Mouse (Mus musculus) Patski (cell line): ENCODE measurements at regions not wholly inside any gene's neighbourhood (a gene's known extent, or its start where the extent isn't known, plus 50 kb on each side); places are given as distances from the start of the nearest gene placed in this dataset.

Experiments
- ATAC-seq: fragments of 100-300 bp; one replicate; pipeline ENCODE4 v1.8.0; 2021
- CTCF ChIA-PET: fragments of 350-600 bp; sonication (Branson Sonifier 250); formaldehyde crosslinking; loops from one replicate; lab custom pipeline; 2022; ENCODE audit warnings: inconsistent platforms; lab: Charles Lee
- POLR2A ChIA-PET: fragments of 350-600 bp; sonication (Branson Sonifier 250); formaldehyde crosslinking; loops from one replicate; lab custom pipeline; 2022; ENCODE audit warnings: antibody characterized with exemption, inconsistent platforms; lab: Charles Lee
- DNase-seq: peaks from one replicate; pipeline ENCODE4 v3.0.0-alpha.2; 2011; ENCODE audit warnings: low read depth, low spot score
- H3K27me3 ChIP-seq: fragments of 371-371 bp; one replicate; pipeline ENCODE4 v1.5.1; 2021
- CTCF ChIP-seq: fragments of 100-300 bp; IDR thresholded peaks from one replicate; pipeline ENCODE4 v1.5.1; 2021
- in situ Hi-C: fragments of 300-500 bp; cut with MboI; formaldehyde crosslinking; loops from 3 replicates; pipeline ENCODE4 v1.11.1; 2018; ENCODE audit warnings: low pct_unique_long_range_greater_than_20kb, mixed read lengths

- no peak for TF ChIP-seq CTCF
- POLR2A ChIA-PET, result no interaction called here
- in situ Hi-C loops, result no loop called here
- no peak for DNase-seq
- ATAC-seq, result no peak
- CTCF ChIA-PET, result no interaction called here
- peaks cover 5% of the 10 kb centered on the region for H3K27me3 ChIP-seq
Measured at GRCm38 (mm10) chr11:24726331-24726730, 648.5 kb downstream of the Bcl11a start.

- POLR2A ChIA-PET, result no interaction called here
- peaks cover 5% of the 10 kb centered on the region for H3K27me3 ChIP-seq
- DNase-seq (no peak), ATAC-seq (no peak)
- no peak for TF ChIP-seq CTCF
- in situ Hi-C loops, result no loop called here
- CTCF ChIA-PET, result no interaction called here
Measured at GRCm38 (mm10) chr11:24727404-24727803, 649.5 kb downstream of the Bcl11a start.

DNA sequence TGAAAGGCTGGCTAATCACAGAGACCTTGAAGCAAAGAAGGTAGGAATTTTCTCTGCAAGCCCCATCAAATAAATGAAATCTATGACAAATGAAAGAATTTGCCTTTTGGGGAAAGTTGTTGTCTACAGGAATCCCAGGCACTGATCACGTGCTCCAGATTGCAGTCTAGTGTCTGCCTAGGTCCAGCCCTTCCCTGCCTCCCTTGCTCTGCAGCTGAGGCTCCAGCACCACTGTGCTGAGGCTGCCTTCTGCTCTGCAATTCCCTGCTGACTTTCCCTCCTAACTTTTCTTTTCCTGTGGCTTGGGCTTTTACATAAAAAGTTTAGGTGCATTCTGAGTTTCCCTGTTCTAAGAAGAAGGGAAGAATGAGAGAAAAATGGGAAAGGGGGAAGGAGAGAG, 653.6 kb downstream of the Bcl11a start:
- POLR2A ChIA-PET, result no interaction called here
- no peaks in the 10 kb centered on the region for H3K27me3 ChIP-seq
- CTCF ChIA-PET, result no interaction called here
- in situ Hi-C loops, result no loop called here
- no peak for TF ChIP-seq CTCF
- DNase-seq, result no peak
- ATAC-seq, result no peak

GRCm38 (mm10) chr11:24739710-24740255, 661.9 kb downstream of the Bcl11a start:
- DNase-seq, result no peak
- peaks cover 7% of the 10 kb centered on the region for H3K27me3 ChIP-seq
- in situ Hi-C loops, result no loop called here
- no peak for ATAC-seq
- CTCF ChIA-PET, result interaction anchor here (0.6 kb wide), 1 partner anchor 28 kb away, joined by 3 read pairs; no protein-coding TSS in a partner anchor
- POLR2A ChIA-PET, result no interaction called here
- no peak for TF ChIP-seq CTCF

DNA sequence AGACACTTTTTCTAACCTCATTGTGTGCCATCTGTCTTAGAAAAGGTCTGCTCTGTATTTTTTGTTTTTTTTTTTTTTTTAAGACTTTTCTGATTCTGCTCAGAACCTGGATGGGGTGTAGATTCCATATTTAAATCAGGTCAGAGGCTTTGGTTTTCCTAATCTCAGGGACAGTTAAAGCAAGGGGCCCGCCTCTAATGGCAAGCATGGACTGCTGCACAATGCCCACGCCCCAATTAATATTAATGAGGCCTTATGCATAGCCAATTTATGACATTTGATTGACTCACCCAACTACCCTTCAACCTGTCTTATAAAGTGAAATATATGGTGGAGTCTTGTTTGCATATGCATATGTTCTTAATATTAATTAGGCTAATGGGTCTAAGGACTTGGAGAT, 662.6 kb downstream of the Bcl11a start:
- DNase-seq (no peak), ATAC-seq (no peak)
- in situ Hi-C loops, result no loop called here
- ChIA-PET CTCF (interaction anchor here (0.6 kb wide), 1 partner anchor 27 kb away, joined by 3 read pairs; no protein-coding TSS in a partner anchor), POLR2A (no interaction called here)
- H3K27me3 ChIP-seq, result peaks cover 7% of the 10 kb centered on the region
- TF ChIP-seq CTCF, result no peak

DNA sequence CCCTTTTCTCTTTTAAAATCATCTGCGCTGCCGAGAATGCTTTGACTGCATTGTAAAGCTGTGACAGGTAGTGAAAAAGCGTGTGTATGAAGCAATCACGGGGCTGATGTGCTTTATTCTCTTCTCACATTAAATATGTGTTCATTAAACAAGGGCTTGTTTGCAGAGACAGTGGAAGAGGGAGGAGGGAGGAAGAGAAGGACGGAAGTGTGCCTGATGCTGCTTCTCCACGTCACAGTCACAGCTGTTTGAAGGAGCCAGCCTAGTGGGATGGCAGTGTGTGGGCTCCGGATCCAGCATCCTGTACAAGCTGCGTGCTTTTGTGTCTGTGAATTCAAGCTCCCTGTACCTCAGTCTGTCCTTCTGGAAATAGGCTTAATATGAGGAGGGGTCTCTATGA, 664.7 kb downstream of the Bcl11a start:
- DNase-seq, result no peak
- TF ChIP-seq CTCF, result no peak
- POLR2A ChIA-PET, result no interaction called here
- H3K27me3 ChIP-seq, result peaks cover 7% of the 10 kb centered on the region
- ATAC-seq, result no peak
- CTCF ChIA-PET, result no interaction called here
- in situ Hi-C loops, result no loop called here

- ATAC-seq (no peak), DNase-seq (no peak)
- in situ Hi-C loops, result no loop called here
- CTCF ChIA-PET, result no interaction called here
- TF ChIP-seq CTCF, result no peak
- POLR2A ChIA-PET, result no interaction called here
- H3K27me3 ChIP-seq, result peaks cover 7% of the 10 kb centered on the region
Measured at GRCm38 (mm10) chr11:24743439-24743838, 665.6 kb downstream of the Bcl11a start.

GRCm38 (mm10) chr11:24745841-24746240, 668.0 kb downstream of the Bcl11a start:
- no peak for TF ChIP-seq CTCF
- ATAC-seq (no peak), DNase-seq (no peak)
- H3K27me3 ChIP-seq, result peaks cover under 1% of the 10 kb centered on the region
- ChIA-PET POLR2A (no interaction called here), CTCF (interaction anchor here (2.5 kb wide), 1 partner anchor 12 kb away, joined by 5 read pairs; no protein-coding TSS in a partner anchor)
- in situ Hi-C loops, result no loop called here

DNA sequence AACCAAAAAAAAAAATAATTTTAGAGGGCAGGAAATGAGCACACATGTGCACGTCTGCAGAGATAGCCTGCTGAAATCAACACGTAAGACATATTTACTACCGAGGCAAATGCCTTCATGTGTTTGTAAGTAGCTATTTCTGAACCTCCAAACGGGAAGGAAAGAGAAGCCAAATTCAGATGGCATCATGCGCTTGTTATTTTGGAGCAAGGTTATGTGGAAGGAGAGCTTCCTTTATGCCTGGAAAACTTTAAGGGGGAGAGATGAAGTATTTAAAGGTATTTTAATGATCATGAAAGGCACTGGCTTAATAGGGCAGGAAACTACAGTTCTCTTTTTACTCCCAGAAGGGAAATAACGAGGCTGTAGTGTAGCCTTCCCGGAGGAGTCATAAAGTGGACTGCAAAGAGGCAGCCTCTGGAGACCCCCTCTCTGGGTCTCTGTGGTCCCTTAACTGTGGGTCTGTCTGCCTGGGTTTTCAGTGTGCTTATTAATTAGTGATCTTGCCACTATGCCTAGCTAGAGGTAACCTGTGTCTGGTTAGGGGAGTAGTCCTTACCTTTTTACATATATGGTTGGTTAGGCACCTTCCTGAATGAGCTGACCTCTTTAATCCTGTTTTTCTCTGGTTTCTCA, 672.4 kb downstream of the Bcl11a start:
- DNase-seq, result no peak
- CTCF ChIA-PET, result no interaction called here
- no peak for ATAC-seq
- in situ Hi-C loops, result no loop called here
- no peaks in the 10 kb centered on the region for H3K27me3 ChIP-seq
- TF ChIP-seq CTCF, result no peak
- POLR2A ChIA-PET, result no interaction called here

DNA sequence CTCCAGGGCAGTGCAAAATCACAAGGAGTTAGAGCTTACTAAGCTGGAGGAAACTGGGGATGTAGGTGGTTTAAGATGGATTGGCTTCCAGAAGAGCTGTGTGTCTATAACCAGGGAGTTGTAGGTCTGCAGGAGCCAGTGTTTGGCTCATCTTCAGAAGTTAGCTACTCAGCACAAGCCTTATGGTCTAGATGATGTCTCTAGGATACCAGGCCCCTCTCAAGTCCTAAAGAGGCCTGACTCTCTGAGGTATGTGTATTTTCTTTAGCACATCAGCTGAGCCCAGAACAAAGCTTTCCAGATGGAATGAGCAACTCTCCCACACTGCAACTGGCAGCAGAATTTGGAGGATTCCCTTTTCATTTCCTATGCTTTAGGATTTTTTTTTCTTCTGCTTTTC, 680.3 kb downstream of the Bcl11a start:
- no peak for DNase-seq
- ATAC-seq, result no peak
- no peak for TF ChIP-seq CTCF
- H3K27me3 ChIP-seq, result peaks cover 7% of the 10 kb centered on the region
- in situ Hi-C loops, result no loop called here
- CTCF ChIA-PET, result interaction anchor here (1.4 kb wide), 1 partner anchor 12 kb away, joined by 5 read pairs; no protein-coding TSS in a partner anchor
- POLR2A ChIA-PET, result no interaction called here

GRCm38 (mm10) chr11:24783470-24783869, 705.6 kb downstream of the Bcl11a start:
- in situ Hi-C loops, result no loop called here
- ATAC-seq, result no peak
- no peak for DNase-seq
- no peak for TF ChIP-seq CTCF
- CTCF ChIA-PET, result no interaction called here
- H3K27me3 ChIP-seq, result no peaks in the 10 kb centered on the region
- POLR2A ChIA-PET, result no interaction called here
